Mouse (Mus musculus): ENCODE data around the gene Rarres1.

DNA sequence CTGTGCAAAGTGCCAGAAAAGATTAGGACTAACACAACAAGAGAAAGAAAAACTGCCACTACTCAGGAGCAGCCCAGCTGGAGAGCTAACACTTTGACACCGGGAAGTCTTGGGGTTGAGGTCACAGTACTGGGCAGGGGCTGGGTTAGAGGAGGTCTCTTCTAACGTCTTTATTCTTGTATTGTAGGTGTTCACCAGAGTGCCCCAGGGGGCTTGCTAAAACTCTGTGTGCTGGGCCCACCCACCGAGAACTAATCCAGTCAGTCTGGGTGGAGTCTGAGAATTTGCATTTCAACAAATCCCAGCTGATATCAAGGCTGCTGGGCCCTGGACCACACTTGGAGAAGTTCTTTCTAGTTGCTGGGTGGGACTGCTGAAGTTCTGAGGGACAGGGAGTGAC lies 11.4 kb downstream of the Rarres1 start:
- TF ChIP-seq CTCF (IDR thresholded peaks at IDR 0.05) (no peak), EP300 (IDR thresholded peaks at IDR 0.05) (no peak)
